Mouse (Mus musculus) cerebellum, adult 2 months (tissue): ENCODE results near the gene Cmtr1. TPM values are rescaled to one million over a fixed set of nuclear protein-coding genes. Genes with fewer than 3 reads are reported as not detected.
A peak's percentile ranks its signal among the peaks of the same experiment; 100 is the strongest.
"Not testable (repeated sequence)": the region's sequence is repeated elsewhere in the genome, so short reads cannot be mapped to it uniquely, and the experiment has no call there.

Experiments used
- DNase-seq, 2 experiments: peaks; one replicate each; pipeline ENCODE4 v3.0.0; 2021
- H3K27ac ChIP-seq: fragments of 200-500 bp; 2 replicates; pipeline ENCODE4 v1.5.1; 2012; ENCODE audit warnings: low read length, control low read depth, inconsistent platforms; ENCODE audit not compliant: insufficient read depth
- H3K27me3 ChIP-seq: fragments of 200-500 bp; 2 replicates; pipeline ENCODE4 v1.6.1; 2012; ENCODE audit warnings: inconsistent platforms, mild to moderate bottlenecking, low read length, moderate library complexity; ENCODE audit not compliant: control insufficient read depth, insufficient read depth
- H3K4me1 ChIP-seq: fragments of 200-500 bp; 2 replicates; pipeline ENCODE4 v1.6.1; 2011; ENCODE audit warnings: low read length; ENCODE audit not compliant: control insufficient read depth, insufficient read depth
- H3K4me3 ChIP-seq: fragments of 200-500 bp; replicated peaks from 2 replicates; pipeline ENCODE3; 2011; ENCODE audit warnings: mild to moderate bottlenecking, low read depth, low read length, control low read depth; ENCODE audit not compliant: insufficient read depth
- CTCF ChIP-seq: fragments of 200-500 bp; IDR thresholded peaks from 2 replicates; pipeline ENCODE4 v1.5.1; 2011; ENCODE audit warnings: low read depth, mild to moderate bottlenecking, control low read depth, low read length, moderate library complexity, borderline replicate concordance; ENCODE audit not compliant: insufficient read depth
- POLR2A ChIP-seq: fragments of 200-500 bp; IDR thresholded peaks from 2 replicates; pipeline ENCODE4 v1.6.1; 2011; ENCODE audit warnings: low read length, control low read depth, borderline replicate concordance; ENCODE audit not compliant: insufficient read depth
- WGBS: fragments of 180-500 bp; shearing (Covaris S2); methylation state at CpG from one replicate; pipeline ENCODE4 v1.1.7; 2018; 5-methylcytosine and 5-hydroxymethylcytosine counted together
- polyA plus RNA-seq: library from polyadenylated mRNA; depleted of rRNA; stranded (reverse); fragments of >200 nt; gene quantifications from 2 replicates; pipeline ENCODE4 v1.2.3, GENCODE M21; 2012

Gene Cmtr1
- polyA plus RNA-seq, 1 experiment, result 96.5 TPM

DNA sequence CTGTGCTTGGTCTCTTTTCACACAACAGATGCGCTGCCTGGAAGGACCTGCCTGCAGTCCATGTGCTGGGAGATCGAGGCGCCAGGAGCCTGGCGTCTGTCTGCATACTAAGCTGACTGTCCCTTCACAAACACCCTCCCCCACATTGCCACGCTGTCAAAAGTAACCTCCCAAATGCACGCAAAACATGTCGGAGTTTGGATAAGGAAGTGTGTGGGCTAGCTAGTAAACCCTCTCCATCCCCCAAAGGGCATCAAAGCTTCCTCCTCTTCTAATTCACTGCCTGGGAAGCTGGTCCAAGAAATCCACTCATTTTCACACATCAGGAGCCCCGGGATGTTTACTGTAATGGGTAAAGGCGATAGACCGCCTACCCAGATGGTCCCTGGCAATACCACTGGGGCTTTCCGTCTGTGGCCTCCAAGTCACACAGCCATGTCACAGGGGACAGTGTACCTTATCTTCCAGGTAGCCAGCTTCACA, 50.2 kb downstream of the Cmtr1 start:
- DNase-seq, result peak; percentile 45 to 51
- Histone ChIP-seq H3K27ac (no peak overlapping the region; the same call in 1 of the 2 replicates), H3K4me1 (peaks cover 39% of the 10 kb centered on the region), H3K27me3 (no peaks in the 10 kb centered on the region), H3K4me3 (no peak overlapping the region)
- 34% methylated on average over 11 of the region's 11 CpGs for WGBS
- no peak for TF ChIP-seq POLR2A
- no peak for TF ChIP-seq CTCF

DNA sequence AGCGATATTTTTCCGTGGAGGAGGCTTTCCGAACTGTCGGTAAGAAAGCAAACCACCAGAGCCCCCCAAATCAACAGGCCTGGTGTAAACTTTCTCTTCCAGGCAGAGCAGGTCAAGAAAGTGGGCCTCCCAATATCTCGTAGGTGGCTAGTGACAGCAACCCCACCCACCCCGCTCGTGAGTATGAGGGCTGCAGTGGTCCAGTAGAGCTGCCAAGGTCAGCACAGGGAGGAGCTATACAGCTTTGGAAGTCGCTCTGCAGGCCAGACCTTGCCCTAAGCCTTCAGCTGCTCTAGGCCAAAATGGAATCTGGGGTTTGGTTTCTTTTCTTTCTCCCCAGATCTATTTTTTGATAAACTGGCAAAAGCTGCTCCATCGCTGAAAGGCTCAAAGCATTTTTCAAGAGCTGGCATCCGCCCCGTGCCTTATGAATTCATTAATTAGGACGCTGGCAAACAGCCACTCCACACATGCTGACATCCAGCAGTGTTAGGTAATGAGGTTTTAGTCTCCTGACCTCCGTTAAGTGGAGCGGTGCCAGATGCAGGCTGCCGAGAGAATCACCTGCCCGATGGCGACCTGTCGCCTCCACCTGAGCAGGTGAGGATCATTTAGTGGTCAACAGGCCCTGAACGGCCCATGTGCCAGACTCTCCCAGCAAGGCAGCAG, 50.8 kb downstream of the Cmtr1 start:
- TF ChIP-seq CTCF, result no peak
- TF ChIP-seq POLR2A, result no peak
- peak overlapping the region; percentile 4; the same call in 1 of the 2 replicates for H3K27ac ChIP-seq
- H3K4me3 ChIP-seq, result no peak overlapping the region
- 21% methylated on average over 19 of the region's 19 CpGs for WGBS
- no peaks in the 10 kb centered on the region for H3K27me3 ChIP-seq
- peaks cover 39% of the 10 kb centered on the region for H3K4me1 ChIP-seq
- peak; percentile 90 to 91 for DNase-seq

DNA sequence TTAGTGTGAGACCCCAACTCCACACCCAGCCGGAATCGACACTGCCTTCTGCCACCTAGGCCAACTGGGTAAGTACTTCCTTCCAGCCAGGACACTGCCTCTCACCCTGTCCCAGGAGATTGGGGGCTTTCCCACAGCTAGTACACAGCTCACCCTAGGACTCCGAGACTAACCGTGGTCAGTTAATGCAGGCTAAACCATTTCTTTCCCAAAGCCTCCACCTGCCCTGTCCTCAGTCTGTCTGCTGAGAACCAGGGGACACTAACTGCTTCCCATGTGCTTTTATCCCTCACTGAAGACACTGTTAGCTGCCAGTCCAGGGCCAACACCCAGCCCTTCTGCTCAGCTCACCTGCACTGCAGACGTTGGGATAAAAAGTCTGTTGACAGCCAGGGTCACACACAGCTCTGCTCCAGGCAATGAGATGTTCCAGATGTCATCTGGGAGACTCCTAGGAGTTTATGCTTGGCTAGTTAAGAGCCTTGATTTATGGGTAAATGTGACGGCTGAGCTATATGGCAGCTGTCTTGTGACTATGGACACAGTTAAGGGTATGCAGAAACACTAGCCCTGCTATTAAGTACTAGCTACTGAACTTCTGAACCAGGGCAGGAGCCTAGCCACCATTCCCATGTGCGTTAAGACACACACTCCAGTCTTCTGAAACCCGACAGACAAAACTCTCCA, 51.5 kb downstream of the Cmtr1 start:
- H3K4me1 ChIP-seq, result peaks cover 38% of the 10 kb centered on the region
- WGBS, result 39% methylated on average over 8 of the region's 8 CpGs

DNA sequence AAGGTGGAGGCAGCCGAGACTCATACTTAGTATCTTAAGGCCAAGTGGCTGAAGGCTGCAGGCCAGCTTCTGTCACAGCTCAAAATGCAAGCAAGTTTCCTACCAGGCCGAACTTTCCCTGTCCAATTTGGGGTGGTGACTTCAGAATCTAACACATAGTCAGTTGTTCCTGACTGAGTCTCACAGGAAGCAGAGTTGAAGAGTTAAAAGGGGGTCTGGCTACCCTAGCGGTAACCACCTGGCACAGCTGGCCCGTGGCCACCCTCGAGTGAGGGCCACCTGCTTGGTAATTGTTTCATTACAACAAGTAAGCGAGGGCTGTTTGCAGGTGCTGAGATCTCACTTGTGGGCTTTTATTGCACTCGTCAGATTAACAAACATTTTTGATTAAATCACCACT, 52.2 kb downstream of the Cmtr1 start:
- H3K27ac ChIP-seq, result no peak overlapping the region
- TF ChIP-seq POLR2A (no peak), CTCF (no peak)
- H3K27me3 ChIP-seq, result no peaks in the 10 kb centered on the region
- peak; percentile 52 to 55 for DNase-seq
- peaks cover 36% of the 10 kb centered on the region for H3K4me1 ChIP-seq
- no peak overlapping the region for H3K4me3 ChIP-seq
- WGBS, result 42% methylated on average over 7 of the region's 7 CpGs

More for the DNA sequence above, 51.5 kb downstream of the Cmtr1 start:
- Histone ChIP-seq H3K27ac (no peak overlapping the region), H3K27me3 (no peaks in the 10 kb centered on the region), H3K4me3 (no peak overlapping the region)
- TF ChIP-seq POLR2A (no peak), CTCF (no peak)
- DNase-seq, result no peak

DNA sequence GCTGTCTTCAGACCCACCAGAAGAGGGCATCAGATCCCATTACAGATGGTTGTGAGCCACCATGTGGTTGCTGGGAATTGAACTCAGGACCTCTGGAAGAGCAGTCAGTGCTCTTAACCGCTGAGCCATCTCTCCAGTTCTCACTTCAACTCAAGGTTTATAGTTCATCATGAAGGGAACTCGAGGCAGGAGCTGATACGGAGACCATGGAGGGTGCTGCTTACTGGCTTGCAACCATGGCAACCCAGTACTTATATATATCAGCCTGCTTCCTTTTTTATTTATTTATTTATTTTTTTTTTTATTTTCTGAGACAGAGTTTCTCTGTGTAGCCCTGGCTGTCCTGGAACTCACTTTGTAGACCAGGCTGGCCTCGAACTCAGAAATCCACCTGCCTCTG, 53.3 kb downstream of the Cmtr1 start:
- not testable (repeated sequence) for H3K27ac ChIP-seq, DNase-seq, H3K27me3 ChIP-seq, H3K4me3 ChIP-seq
- WGBS, result 99% methylated on average over 4 of the region's 4 CpGs
- H3K4me1 ChIP-seq, result peaks cover 33% of the 10 kb centered on the region

- DNase-seq, result peak; percentile 95 to 99
- H3K4me3 ChIP-seq, result peak within 1 kb of the TSS; percentile 87
- WGBS, result 3% methylated on average over 41 of the region's 41 CpGs
- H3K27me3 ChIP-seq, result no peaks in the 10 kb centered on the region
- peaks cover 19% of the 10 kb centered on the region for H3K4me1 ChIP-seq
- peak within 1 kb of the TSS; percentile 53 for H3K27ac ChIP-seq
- TF ChIP-seq POLR2A (peak; percentile 29; the same call in 1 of the 2 replicates), CTCF (no peak)
Measured at GRCm38 (mm10) chr17:29716732-29717445, 56.5 kb downstream of the Cmtr1 start, which contains the start of gene Ccdc167. Gene Ccdc167 (minus strand): TSS chr17:29717044.

DNA sequence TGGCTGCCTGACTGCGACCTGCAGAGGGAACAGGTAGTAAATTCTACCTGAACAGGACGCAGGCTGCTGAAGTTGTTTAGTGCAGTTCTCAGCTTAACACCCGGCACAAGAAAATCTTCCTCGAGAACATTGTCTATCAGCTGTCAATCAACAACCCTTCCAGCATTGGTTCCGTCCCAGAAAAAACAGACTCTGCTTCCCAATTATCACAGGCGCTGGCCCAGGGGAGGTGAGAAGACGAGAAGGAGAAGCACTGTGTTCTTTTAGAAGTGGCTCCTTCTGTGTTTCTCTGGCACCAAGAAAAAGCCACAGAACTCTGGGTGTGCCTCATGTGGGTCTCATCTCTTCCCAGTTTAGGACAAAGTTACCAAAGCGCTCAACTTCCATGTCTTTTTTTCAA, 58.3 kb downstream of the Cmtr1 start:
- H3K27ac ChIP-seq, result no peak overlapping the region
- no peak for DNase-seq

More for the DNA sequence above, 58.3 kb downstream of the Cmtr1 start:
- TF ChIP-seq POLR2A (no peak), CTCF (no peak)
- no peaks in the 10 kb centered on the region for H3K27me3 ChIP-seq
- WGBS, result 86% methylated on average over 8 of the region's 8 CpGs
- no peak overlapping the region for H3K4me3 ChIP-seq
- H3K4me1 ChIP-seq, result peaks cover 11% of the 10 kb centered on the region; the same call in 1 of the 2 replicates
